Mouse (Mus musculus): Measurements from ENCODE around the gene Xpo4.

DNA sequence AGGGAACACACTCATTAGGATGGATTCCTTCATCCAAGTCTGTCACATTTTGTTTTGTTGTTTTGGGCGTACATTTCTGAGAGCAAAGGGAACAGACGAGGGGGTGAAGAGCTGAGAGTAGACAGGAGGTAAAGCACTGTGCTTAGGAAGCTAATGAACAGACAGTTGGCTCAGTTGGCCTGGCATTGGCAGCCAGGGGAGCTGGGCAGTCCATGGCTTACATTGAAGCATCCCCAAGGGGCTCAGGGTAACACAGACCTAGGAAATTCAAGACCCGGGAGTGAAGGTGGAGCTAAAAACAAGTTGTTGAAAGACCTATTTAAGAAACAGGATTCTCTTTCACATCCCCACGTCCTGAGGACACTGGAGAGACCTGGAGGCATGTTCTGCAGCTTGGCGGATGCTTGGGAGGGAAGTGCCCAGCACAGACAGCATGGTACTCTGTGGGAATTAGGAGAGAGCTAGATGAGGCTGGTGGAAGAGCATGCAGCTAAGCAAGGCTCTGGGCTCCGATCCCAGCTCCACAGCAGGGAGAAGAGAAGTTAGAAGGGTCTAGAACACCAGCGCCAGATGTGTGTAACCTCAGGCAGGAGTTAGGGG, 109.7 kb downstream of the Xpo4 start:
- no peak for TF ChIP-seq CHD2 (IDR thresholded peaks at IDR 0.05; ENCODE audit: low read depth, low read length)
- TF ChIP-seq ZNF384 (IDR thresholded peaks at IDR 0.05; ENCODE audit: low read depth, low read length) = no peak
- TF ChIP-seq MAFK (IDR thresholded peaks at IDR 0.05; ENCODE audit: insufficient read depth, low read depth, low read length) = no peak
- TF ChIP-seq HCFC1 (IDR thresholded peaks at IDR 0.05; ENCODE audit: borderline replicate concordance, insufficient read depth, low read length) = no peak
- TF ChIP-seq ZC3H11A (IDR thresholded peaks at IDR 0.05; ENCODE audit: borderline replicate concordance, low read depth, low read length) = no peak

All from ES-E14 (cell line).